Mouse (Mus musculus) megakaryocyte, adult 5-6 weeks (primary cell): ENCODE data around the gene AC129217.1. TPM values are rescaled to one million over a fixed set of nuclear protein-coding genes. Genes with fewer than 3 reads are reported as not detected.
A peak's percentile ranks its signal among the peaks of the same experiment; 100 is the strongest.

Source experiments
- ATAC-seq: 2 replicates; pipeline ENCODE4 v1.8.0; 2016; ENCODE audit warnings: mild to moderate bottlenecking, inconsistent platforms; ENCODE audit not compliant: poor library complexity, severe bottlenecking
- total RNA-seq, 2 experiments: library from RNA; stranded (forward) in 1 of 2; stranded (reverse) in 1 of 2; fragments of 153-499, 151-499 nt in 1 of 2; fragments of 221-1000, 200-1000 nt in 1 of 2; gene quantifications; 2 replicates each; pipeline versions ENCODE4 v1.2.3 to v1.2.4; 2015 to 2017

AC129217.1 gene
- total RNA-seq (2015) = not detected in 2 replicates
- 1.8 and 5.9 TPM in 2 replicates for total RNA-seq (2017)

- peak; percentile 98 for ATAC-seq
Measured at GRCm38 (mm10) chr19:8829660-8830059, at the start of gene AC129217.1. Gene AC129217.1 (plus strand): TSS chr19:8829773.

GRCm38 (mm10) chr19:8786008-8786781 is 43.4 kb upstream of the AC129217.1 start, which contains the start of gene Taf6l:
Gene Taf6l (minus strand): TSS chr19:8786417.
- peak; percentile 99 for ATAC-seq

- ATAC-seq = no peak
Measured at GRCm38 (mm10) chr19:8788521-8788920, 41.1 kb upstream of the AC129217.1 start.

GRCm38 (mm10) chr19:8789171-8789570 is 40.4 kb upstream of the AC129217.1 start:
- ATAC-seq = no peak

GRCm38 (mm10) chr19:8790171-8790570 is 39.4 kb upstream of the AC129217.1 start:
- no peak for ATAC-seq

- ATAC-seq = peak; percentile 77
Measured at GRCm38 (mm10) chr19:8798264-8798946, 31.2 kb upstream of the AC129217.1 start, which contains the start of gene Polr2g. Gene Polr2g (minus strand): TSS chr19:8798577.

- no peak for ATAC-seq
Measured at GRCm38 (mm10) chr19:8798947-8799315, 30.6 kb upstream of the AC129217.1 start.

GRCm38 (mm10) chr19:8802130-8802821 is 27.3 kb upstream of the AC129217.1 start, which contains the start of gene Zbtb3:
Gene Zbtb3 (plus strand): TSS chr19:8802555.
- peak; percentile 90 for ATAC-seq

GRCm38 (mm10) chr19:8803204-8803780 is 26.3 kb upstream of the AC129217.1 start:
- ATAC-seq = no peak

- no peak for ATAC-seq
Measured at GRCm38 (mm10) chr19:8803879-8804660, 25.5 kb upstream of the AC129217.1 start.

GRCm38 (mm10) chr19:8806810-8807209 is 22.8 kb upstream of the AC129217.1 start:
- no peak for ATAC-seq

- no peak for ATAC-seq
Measured at GRCm38 (mm10) chr19:8815812-8816211, 13.8 kb upstream of the AC129217.1 start.

- ATAC-seq = no peak
Measured at GRCm38 (mm10) chr19:8817001-8817400, 12.6 kb upstream of the AC129217.1 start.

GRCm38 (mm10) chr19:8818301-8818798 is 11.2 kb upstream of the AC129217.1 start:
- no peak for ATAC-seq

GRCm38 (mm10) chr19:8818801-8819595 is 10.6 kb upstream of the AC129217.1 start, which contains the start of gene Ttc9c:
Gene Ttc9c (minus strand): TSS chr19:8819333.
- ATAC-seq = peak; percentile 74

GRCm38 (mm10) chr19:8819596-8820423 is 9.8 kb upstream of the AC129217.1 start, which contains the start of gene Hnrnpul2:
Gene Hnrnpul2 (plus strand): TSS chr19:8820010.
- peak; percentile 84 for ATAC-seq

- peak; percentile 5 for ATAC-seq
Measured at GRCm38 (mm10) chr19:8820424-8820956, 9.1 kb upstream of the AC129217.1 start.

GRCm38 (mm10) chr19:8821146-8821545 is 8.4 kb upstream of the AC129217.1 start:
- no peak for ATAC-seq
